Mouse (Mus musculus): Measurements from ENCODE around the gene Itpka.

DNA sequence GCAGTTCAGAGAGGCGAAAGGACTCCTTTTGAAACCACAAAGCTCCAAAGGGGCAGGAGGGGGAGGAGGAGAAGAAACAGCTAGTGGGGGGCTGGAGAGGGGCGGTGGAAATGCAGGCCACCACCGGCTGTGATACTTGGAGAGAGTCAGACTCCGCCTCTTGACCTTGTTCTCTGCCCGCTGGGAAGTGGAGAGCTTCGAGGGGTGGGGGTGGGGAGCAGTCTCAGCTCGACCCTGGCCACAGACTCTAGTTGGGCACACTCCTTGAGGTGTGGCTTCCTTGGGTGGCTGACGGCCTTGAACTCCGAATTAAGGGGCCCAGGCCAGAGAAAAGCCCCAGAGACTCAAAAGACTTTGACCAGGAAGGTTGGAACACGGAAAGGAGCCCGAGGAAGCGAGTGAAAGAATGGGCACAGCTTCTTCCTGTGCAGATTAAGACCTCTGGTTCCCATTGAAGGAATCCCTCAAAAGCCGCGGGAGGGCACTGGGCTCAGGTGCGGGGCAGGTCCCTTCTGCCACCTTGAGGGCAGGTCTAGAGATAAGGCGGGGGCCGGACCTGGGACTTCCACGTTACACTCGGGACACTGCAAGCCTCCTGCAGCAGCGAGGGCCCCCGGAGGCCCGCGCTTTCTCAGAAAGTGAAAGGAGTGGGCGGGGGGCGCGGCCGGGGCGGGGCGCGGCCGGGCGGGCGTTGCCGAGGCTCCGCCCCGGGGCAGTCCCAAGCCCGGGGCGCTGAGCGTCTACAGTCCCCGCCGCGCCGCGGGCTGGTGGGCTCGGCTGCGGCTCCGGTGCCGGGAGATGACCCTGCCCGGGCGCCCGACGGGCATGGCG, at the start of gene Itpka:
- TF ChIP-seq POLR2A (IDR thresholded peaks at IDR 0.05; ENCODE audit: low read depth, low read length), result peak; percentile 25; the same call in 1 of the 2 replicates
- no peak for TF ChIP-seq CTCF (IDR thresholded peaks at IDR 0.05; ENCODE audit: extremely low read depth, insufficient read depth, insufficient read length, insufficient replicate concordance)
